Comparison of ENCODE assay signal across 17 mouse cellular contexts in the genomic region with DNA sequence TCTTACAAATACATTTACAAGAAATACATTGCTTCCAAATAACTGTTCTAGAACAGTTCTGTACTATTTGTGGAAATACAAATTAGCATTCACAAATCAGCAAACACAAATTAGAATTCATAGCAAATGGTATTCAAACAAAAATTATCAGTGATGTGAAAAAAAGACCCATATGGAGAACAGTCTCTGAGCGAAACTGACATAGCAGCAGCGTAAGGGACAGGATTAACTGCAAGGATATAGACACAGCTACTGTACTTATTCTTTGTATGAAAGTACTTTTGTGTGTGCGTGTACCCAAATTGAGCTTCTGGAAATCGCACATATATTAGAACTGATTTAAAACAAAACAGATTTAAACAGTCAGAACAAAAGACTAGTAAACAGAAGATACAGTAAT.
DNase-seq lines count a peak whose midpoint lies in the region; ATAC-seq and TF ChIP-seq lines count a peak whose summit lies in the region.
"Had no signal": no experiment of that assay in that cellular context is flagged by ENCODE, and none has a peak within 500 bp of the region (broad histone marks: within the 10 kb centered on the region; RNA-seq: fewer than 3 reads in every experiment).

No protein-coding gene starts in this region.

- no peaks in the 10 kb centered on the region for H3K9me3 ChIP-seq in forebrain, postnatal 0 days (ENCODE audit: low read length)
- H3K9me3 ChIP-seq in forebrain, embryonic 15.5 days = no peaks in the 10 kb centered on the region
- H3K9me3 ChIP-seq in CH12.LX (replicated peaks; ENCODE audit: low read length) = no peaks in the 10 kb centered on the region
- H3K9me3 ChIP-seq in embryonic facial prominence, embryonic 15.5 days (replicated peaks) = no peaks in the 10 kb centered on the region
- H3K9me3 ChIP-seq: embryonic facial prominence, embryonic 12.5 days; G1E; heart, embryonic 13.5 days had no signal

- peak; percentile 13 for DNase-seq in forebrain, postnatal 0 days
- no peak for DNase-seq in layer of hippocampus, adult 2 months (ENCODE audit: low spot score in 2 of 2)
- no peak for DNase-seq in layer of hippocampus, postnatal 36 days
- no peak for DNase-seq in CH12.LX (ENCODE audit: extremely low read depth)
- DNase-seq: adrenal gland, postnatal 10 days; cerebellum, adult 11 months; cerebellum, adult 8-10 months; cerebellum, postnatal 14 days; embryo, embryonic 11 days; gastrocnemius, postnatal 10 days; kidney, adult 11 months had no signal

- H3K4me2 ChIP-seq in forebrain, postnatal 0 days (ENCODE audit: low read depth) = peak overlapping the region; percentile 8; the same call in 1 of the 2 replicates
- no peak overlapping the region for H3K4me2 ChIP-seq in forebrain, embryonic 15.5 days (replicated peaks)
- H3K4me2 ChIP-seq in CH12.LX (ENCODE audit: insufficient read depth, low read depth, poor library complexity, severe bottlenecking) = peak overlapping the region; percentile 91
- H3K4me2 ChIP-seq in embryonic facial prominence, embryonic 15.5 days (replicated peaks) = no peak overlapping the region
- H3K4me2 ChIP-seq: embryonic facial prominence, embryonic 12.5 days; heart, embryonic 13.5 days had no signal

- dilution Hi-C loops in CH12.LX (cut with MboI; ENCODE audit: extremely low pct_ligation_motif_present, extremely low pct_unique_long_range_greater_than_20kb, low sequenced_read_pairs) = no loop called here

- H3K4me3 ChIP-seq in forebrain, postnatal 0 days (ENCODE audit: low read depth, low read length) = no peak overlapping the region
- no peak overlapping the region for H3K4me3 ChIP-seq in forebrain, embryonic 15.5 days
- H3K4me3 ChIP-seq in layer of hippocampus, adult 2 months = no peak overlapping the region
- peak overlapping the region; percentile 21 to 44 (median 29) for H3K4me3 ChIP-seq in CH12.LX (replicated peaks in 1 of 3; ENCODE audit: low read depth in 2 of 3, low read length in 2 of 3, poor library complexity in 1 of 3)
- H3K4me3 ChIP-seq in embryonic facial prominence, embryonic 15.5 days (replicated peaks) = no peak overlapping the region
- H3K4me3 ChIP-seq: embryonic facial prominence, embryonic 12.5 days; heart, embryonic 13.5 days had no signal

- in situ Hi-C loops in CH12.LX (cut with MboI; ENCODE audit: low pct_ligation_motif_present, low pct_unique_long_range_greater_than_20kb, low sequenced_read_pairs) = no loop called here

- no peak for TF ChIP-seq EP300 in CH12.LX (IDR thresholded peaks at IDR 0.05; ENCODE audit: low read length)

- TF ChIP-seq POLR2A in CH12.LX (IDR thresholded peaks at IDR 0.05; ENCODE audit: low read depth, low read length) = no peak

- H3K27ac ChIP-seq in forebrain, postnatal 0 days (ENCODE audit: low read depth, low read length) = 0 out of 2 replicates have a peak overlapping the region, but pooled peaks have one; percentile 3
- no peak overlapping the region; the same call in 1 of the 2 replicates for H3K27ac ChIP-seq in forebrain, embryonic 15.5 days (replicated peaks)
- H3K27ac ChIP-seq in layer of hippocampus, adult 2 months = peak overlapping the region; percentile 76
- H3K27ac ChIP-seq in CH12.LX (ENCODE audit: insufficient read depth, low read depth) = peak overlapping the region; percentile 38
- 0 out of 2 replicates have a peak overlapping the region, but pooled peaks have one; percentile 0 for H3K27ac ChIP-seq in embryonic facial prominence, embryonic 15.5 days (replicated peaks)
- H3K27ac ChIP-seq: heart, embryonic 13.5 days; hindbrain, postnatal 0 days had no signal

- no peaks in the 10 kb centered on the region for H3K36me3 ChIP-seq in forebrain, postnatal 0 days (ENCODE audit: insufficient read depth)
- H3K36me3 ChIP-seq in forebrain, embryonic 15.5 days = no peaks in the 10 kb centered on the region
- H3K36me3 ChIP-seq in CH12.LX (replicated peaks in 1 of 2; ENCODE audit: control insufficient read depth in 1 of 2, insufficient read depth in 1 of 2, low read length in 1 of 2) = peaks cover 0 to 8% of the 10 kb centered on the region in 2 experiments
- H3K36me3 ChIP-seq in embryonic facial prominence, embryonic 15.5 days = no peaks in the 10 kb centered on the region
- H3K36me3 ChIP-seq: embryonic facial prominence, embryonic 12.5 days; G1E; heart, embryonic 13.5 days had no signal

- TF ChIP-seq CTCF in forebrain, postnatal 0 days (IDR thresholded peaks at IDR 0.05; ENCODE audit: low read depth) = no peak
- TF ChIP-seq CTCF in layer of hippocampus, adult 2 months (conservative IDR thresholded peaks at IDR 0.05) = no peak
- TF ChIP-seq CTCF in CH12.LX (conservative IDR thresholded peaks at IDR 0.05 in 1 of 2, IDR thresholded peaks at IDR 0.05 in 1 of 2; ENCODE audit: low read depth in 2 of 2, low read length in 2 of 2) = no peak

- no peak for TF ChIP-seq RAD21 in CH12.LX (IDR thresholded peaks at IDR 0.05; ENCODE audit: low read depth, low read length)

- H3K79me2 ChIP-seq in CH12.LX (replicated peaks; ENCODE audit: control insufficient read depth, extremely low read depth, insufficient read depth, poor library complexity, severe bottlenecking) = peaks cover 32% of the 10 kb centered on the region

- H3K4me1 ChIP-seq in forebrain, postnatal 0 days (ENCODE audit: insufficient read depth) = peaks cover 7% of the 10 kb centered on the region; the same call in 1 of the 2 replicates
- peaks cover 55% of the 10 kb centered on the region for H3K4me1 ChIP-seq in forebrain, embryonic 15.5 days
- H3K4me1 ChIP-seq in CH12.LX (ENCODE audit: control insufficient read depth in 1 of 2, insufficient read depth in 2 of 2) = peaks cover 13 to 92% of the 10 kb centered on the region in 2 experiments
- peaks cover 27% of the 10 kb centered on the region for H3K4me1 ChIP-seq in embryonic facial prominence, embryonic 15.5 days

- 52% methylated on average over 4 of the region's 4 CpGs for WGBS in forebrain, postnatal 0 days
- WGBS in forebrain, embryonic 15.5 days = 64% methylated on average over 4 of the region's 4 CpGs
- 56% methylated on average over 4 of the region's 4 CpGs for WGBS in embryonic facial prominence, embryonic 15.5 days

- peak; percentile 39 for ATAC-seq in forebrain, postnatal 0 days
- ATAC-seq in forebrain, embryonic 15.5 days (replicated peaks) = no peak
- ATAC-seq in embryonic facial prominence, embryonic 15.5 days (ENCODE audit: insufficient number of reproducible peaks, low FRiP score, low TSS enrichment, low read depth) = no peak

- no peak overlapping the region for H3K9ac ChIP-seq in forebrain, postnatal 0 days
- no peak overlapping the region for H3K9ac ChIP-seq in forebrain, embryonic 15.5 days (replicated peaks)
- peak overlapping the region; percentile 1; the same call in 1 of the 2 replicates for H3K9ac ChIP-seq in CH12.LX (ENCODE audit: insufficient read depth, low read depth)
- no peak overlapping the region for H3K9ac ChIP-seq in embryonic facial prominence, embryonic 15.5 days
- H3K9ac ChIP-seq: embryonic facial prominence, embryonic 12.5 days; heart, embryonic 13.5 days had no signal

- H3K27me3 ChIP-seq in forebrain, postnatal 0 days (ENCODE audit: insufficient read depth, low read length) = no peaks in the 10 kb centered on the region
- H3K27me3 ChIP-seq in forebrain, embryonic 15.5 days = no peaks in the 10 kb centered on the region
- H3K27me3 ChIP-seq in CH12.LX (replicated peaks) = no peaks in the 10 kb centered on the region
- no peaks in the 10 kb centered on the region for H3K27me3 ChIP-seq in embryonic facial prominence, embryonic 15.5 days
- H3K27me3 ChIP-seq: embryonic facial prominence, embryonic 12.5 days; heart, embryonic 13.5 days had no signal

TF ChIP-seq in CH12.LX, 34 proteins besides CTCF, POLR2A, EP300 and RAD21:
- TF ChIP-seq MAZ (IDR thresholded peaks at IDR 0.05; ENCODE audit: low read depth, low read length) = no peak

Comparison
In these comparisons a context has a peak if more than half of its experiments do, and no peak if none do; other contexts are left out.
1. H3K4me2 ChIP-seq: peak in forebrain, postnatal 0 days (single experiment) and CH12.LX (single experiment); none in forebrain, embryonic 15.5 days (single experiment) and embryonic facial prominence, embryonic 15.5 days (single experiment).
2. H3K4me3 ChIP-seq: peak in CH12.LX (3 of 3); none in forebrain, postnatal 0 days (single experiment), forebrain, embryonic 15.5 days (single experiment), layer of hippocampus, adult 2 months (single experiment) and embryonic facial prominence, embryonic 15.5 days (single experiment).